ENCODE assay signal across 10 mouse cellular contexts in the genomic region with DNA sequence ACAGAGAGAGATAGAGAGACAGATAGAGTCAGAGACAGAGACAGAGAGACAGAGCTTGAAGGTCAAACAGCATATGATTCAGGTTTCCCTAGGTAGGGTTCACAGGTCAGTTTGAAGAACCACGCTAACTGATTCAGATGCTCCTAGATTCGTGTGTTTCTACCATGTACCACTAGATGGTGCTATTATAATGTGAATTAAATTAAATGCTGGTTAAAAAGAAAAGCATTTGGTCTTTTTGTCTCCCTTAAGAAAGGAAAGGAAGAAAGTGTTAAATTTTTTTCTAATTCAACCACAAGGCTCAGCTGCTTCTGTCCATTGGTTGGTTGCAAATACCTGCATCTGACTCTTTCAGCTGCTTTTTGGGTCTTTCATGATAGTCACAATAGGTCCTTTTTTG. TPM values are rescaled to one million over a fixed set of nuclear protein-coding genes. Genes with fewer than 3 reads are reported as not detected.
DNase-seq lines count a peak whose midpoint lies in the region; ATAC-seq and TF ChIP-seq lines count a peak whose summit lies in the region.
"Had no signal": no experiment of that assay in that cellular context is flagged by ENCODE, and none has a peak within 500 bp of the region (broad histone marks: within the 10 kb centered on the region; RNA-seq: fewer than 3 reads in every experiment).

No protein-coding gene starts in this region.

- H3K9ac ChIP-seq in lung, embryonic 14.5 days, result no peak overlapping the region
- H3K9ac ChIP-seq: kidney, embryonic 15.5 days had no signal

- H3K9me3 ChIP-seq in lung, embryonic 14.5 days (ENCODE audit: low read depth, low read length), result no peaks in the 10 kb centered on the region
- H3K9me3 ChIP-seq: kidney, embryonic 15.5 days; megakaryocyte, embryonic 14.5 days had no signal

- intact Hi-C loops in gastrocnemius, adult 2 months (cut with DNase I), result loop anchor here (2.0 to 5.0 kb wide), 4 partner anchors 220 to 683 kb away; no protein-coding TSS in a partner anchor

- H3K4me1 ChIP-seq in lung, embryonic 14.5 days (ENCODE audit: insufficient read depth), result no peaks in the 10 kb centered on the region
- H3K4me1 ChIP-seq: kidney, embryonic 15.5 days; megakaryocyte, embryonic 14.5 days had no signal

- H3K27ac ChIP-seq in gastrocnemius, adult 2 months, result no peak overlapping the region
- no peak overlapping the region for H3K27ac ChIP-seq in lung, embryonic 14.5 days (ENCODE audit: low read depth)
- H3K27ac ChIP-seq: kidney, embryonic 15.5 days had no signal

- H3K4me3 ChIP-seq in gastrocnemius, adult 2 months, result no peak overlapping the region
- no peak overlapping the region for H3K4me3 ChIP-seq in lung, embryonic 14.5 days (ENCODE audit: low read depth, low read length)
- H3K4me3 ChIP-seq: kidney, embryonic 15.5 days; megakaryocyte, embryonic 14.5 days had no signal

- TF ChIP-seq CTCF in gastrocnemius, adult 2 months (IDR thresholded peaks at IDR 0.05), result peak; percentile 60
- TF ChIP-seq CTCF in lung, embryonic 14.5 days (IDR thresholded peaks at IDR 0.05; ENCODE audit: low read depth), result peak; percentile 56

- DNase-seq in gastrocnemius, adult 2 months, result no peak
- DNase-seq in gastrocnemius, adult 18-20 months (ENCODE audit: low spot score), result no peak
- DNase-seq in lung, embryonic 14.5 days, result peak; percentile 72
- no peak for DNase-seq in lung, adult 18-20 months
- DNase-seq in c-Kit-positive CD71-positive TER-119-negative erythroid progenitor cells, embryonic 14.5 days (ENCODE audit: low read depth), result peak; percentile 5
- DNase-seq in retina, embryonic 14.5 days (ENCODE audit: low spot score), result peak; percentile 75
- DNase-seq in cerebellum, postnatal 36 days, result no peak
- DNase-seq in gastrocnemius, postnatal 10 days, result no peak

- H3K27me3 ChIP-seq in lung, embryonic 14.5 days (ENCODE audit: insufficient read depth, low read length), result no peaks in the 10 kb centered on the region

- ATAC-seq in lung, embryonic 14.5 days (ENCODE audit: insufficient read depth), result no peak

- H3K4me2 ChIP-seq in lung, embryonic 14.5 days, result no peak overlapping the region
- H3K4me2 ChIP-seq: kidney, embryonic 15.5 days had no signal

- 6% methylated on average over 2 of the region's 2 CpGs for whole genome bisulfite sequencing in lung, embryonic 14.5 days

- H3K36me3 ChIP-seq in lung, embryonic 14.5 days (ENCODE audit: insufficient read depth), result no peaks in the 10 kb centered on the region
- H3K36me3 ChIP-seq: kidney, embryonic 15.5 days had no signal

RNA-seq across cellular contexts. Expression of a gene that starts 45.8 kb away (rescaled TPM):
- 1 to 10 TPM in 1 of 2 experiments, under 1 TPM in 1; 0.41 to 1.8 TPM for total RNA-seq in gastrocnemius, adult 2 months (2021)
- total RNA-seq in gastrocnemius, adult 18-20 months (2021), result under 1 TPM; 0.37 to 0.83 TPM
- polyA plus RNA-seq in lung, embryonic 14.5 days (2014; fragmentation: Nextera tagmentation; extraction: Ambion mirVana), result 2.4 and 4.7 TPM in 2 replicates
- 10 to 100 TPM; 16.9 to 18.7 TPM for total RNA-seq in gastrocnemius, postnatal 10 days (2021)

Comparison
In these comparisons a context has a peak if more than half of its experiments do, and no peak if none do; other contexts are left out.
1. DNase-seq: peak in lung, embryonic 14.5 days (single experiment), c-Kit-positive CD71-positive TER-119-negative erythroid progenitor cells, embryonic 14.5 days (single experiment) and retina, embryonic 14.5 days (single experiment); none in gastrocnemius, adult 2 months (single experiment), gastrocnemius, adult 18-20 months (single experiment), lung, adult 18-20 months (0 of 2), cerebellum, postnatal 36 days (0 of 2) and gastrocnemius, postnatal 10 days (single experiment).
2. RNA of a gene that starts 45.8 kb away (total RNA-seq): 16.9 to 18.7 TPM in gastrocnemius, postnatal 10 days; 0.41 to 1.8 TPM in gastrocnemius, adult 2 months and 0.37 to 0.83 TPM in gastrocnemius, adult 18-20 months; every median in the first group is over 4 times any median in the second.